Mouse (Mus musculus): Measurements from ENCODE around the gene Ints13. TPM values are rescaled to one million over a fixed set of nuclear protein-coding genes. Genes with fewer than 3 reads are reported as not detected.

The Ints13 gene
- polyA plus RNA-seq, 1 experiment: 89.4 TPM

DNA sequence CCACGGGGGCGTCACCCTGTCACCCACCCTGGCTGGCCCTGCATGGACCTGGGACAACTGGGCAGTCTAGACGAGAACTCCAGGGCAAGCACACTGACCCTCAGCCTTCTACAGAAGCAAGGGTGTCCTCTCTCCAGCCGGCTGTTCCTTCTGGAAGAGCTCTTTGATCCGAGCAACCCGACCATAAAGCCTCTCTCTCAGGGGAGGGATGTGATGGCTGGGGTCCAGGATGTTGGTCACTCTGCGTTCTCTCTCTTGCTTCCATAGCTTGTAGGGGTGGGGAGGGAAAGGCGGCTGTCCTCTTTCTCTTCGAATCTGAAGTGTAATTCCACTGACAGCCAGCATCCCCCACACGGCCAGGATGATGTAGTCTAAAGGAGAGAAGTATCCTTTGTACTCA is 26.0 kb upstream of the Ints13 start:
- 76% methylated on average over 10 of the region's 10 CpGs for WGBS
- Histone ChIP-seq H3K4me1 (ENCODE audit: control insufficient read depth, insufficient read depth, low read length) (no peaks in the 10 kb centered on the region; the same call in 1 of the 2 replicates), H3K27ac (ENCODE audit: control insufficient read depth, insufficient read depth, low read depth, low read length, poor library complexity) (no peak overlapping the region), H3K4me3 (replicated peaks; ENCODE audit: control insufficient read depth, low read depth, low read length) (no peak overlapping the region)
- TF ChIP-seq CTCF (IDR thresholded peaks at IDR 0.05; ENCODE audit: control insufficient read depth, insufficient read depth, low read length): no peak
- no peak for TF ChIP-seq POLR2A (IDR thresholded peaks at IDR 0.05; ENCODE audit: borderline replicate concordance, control insufficient read depth, low read depth, low read length)

DNA sequence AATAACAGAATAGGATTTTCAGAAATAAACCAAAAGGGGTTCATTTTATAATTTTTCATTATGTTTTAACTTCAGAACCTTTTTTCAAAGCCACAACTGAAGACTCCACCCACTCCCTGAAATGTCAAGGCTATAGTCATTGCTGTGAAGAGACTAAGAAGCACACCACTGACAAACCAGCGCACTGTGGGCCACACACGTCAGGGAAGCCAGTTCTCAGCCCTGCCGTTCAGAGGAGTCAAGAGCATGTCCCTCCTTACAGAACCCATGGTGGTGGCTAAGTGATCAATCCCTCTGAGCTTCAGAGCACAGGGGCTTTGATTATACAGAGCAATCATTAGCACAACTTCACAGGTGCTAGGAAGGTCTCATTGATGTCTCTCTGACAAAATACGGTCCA is 25.0 kb upstream of the Ints13 start:
- Histone ChIP-seq H3K27ac (ENCODE audit: control insufficient read depth, insufficient read depth, low read depth, low read length, poor library complexity) (no peak overlapping the region), H3K4me3 (replicated peaks; ENCODE audit: control insufficient read depth, low read depth, low read length) (no peak overlapping the region), H3K4me1 (ENCODE audit: control insufficient read depth, insufficient read depth, low read length) (no peaks in the 10 kb centered on the region; the same call in 1 of the 2 replicates)
- TF ChIP-seq CTCF (IDR thresholded peaks at IDR 0.05; ENCODE audit: control insufficient read depth, insufficient read depth, low read length) (no peak), POLR2A (IDR thresholded peaks at IDR 0.05; ENCODE audit: borderline replicate concordance, control insufficient read depth, low read depth, low read length) (no peak)
- 86% methylated on average over 4 of the region's 4 CpGs for WGBS

GRCm38 (mm10) chr6:146585134-146585533 is 7.5 kb upstream of the Ints13 start:
- TF ChIP-seq POLR2A (IDR thresholded peaks at IDR 0.05; ENCODE audit: borderline replicate concordance, control insufficient read depth, low read depth, low read length) (no peak), CTCF (IDR thresholded peaks at IDR 0.05; ENCODE audit: control insufficient read depth, insufficient read depth, low read length) (no peak)
- no peak overlapping the region for H3K4me3 ChIP-seq (replicated peaks; ENCODE audit: control insufficient read depth, low read depth, low read length)
- 94% methylated on average over 5 of the region's 5 CpGs for whole genome bisulfite sequencing
- peak overlapping the region; percentile 10; the same call in 1 of the 2 replicates for H3K27ac ChIP-seq (ENCODE audit: control insufficient read depth, insufficient read depth, low read depth, low read length, poor library complexity)
- peaks cover 1% of the 10 kb centered on the region; the same call in 1 of the 2 replicates for H3K4me1 ChIP-seq (ENCODE audit: control insufficient read depth, insufficient read depth, low read length)

DNA sequence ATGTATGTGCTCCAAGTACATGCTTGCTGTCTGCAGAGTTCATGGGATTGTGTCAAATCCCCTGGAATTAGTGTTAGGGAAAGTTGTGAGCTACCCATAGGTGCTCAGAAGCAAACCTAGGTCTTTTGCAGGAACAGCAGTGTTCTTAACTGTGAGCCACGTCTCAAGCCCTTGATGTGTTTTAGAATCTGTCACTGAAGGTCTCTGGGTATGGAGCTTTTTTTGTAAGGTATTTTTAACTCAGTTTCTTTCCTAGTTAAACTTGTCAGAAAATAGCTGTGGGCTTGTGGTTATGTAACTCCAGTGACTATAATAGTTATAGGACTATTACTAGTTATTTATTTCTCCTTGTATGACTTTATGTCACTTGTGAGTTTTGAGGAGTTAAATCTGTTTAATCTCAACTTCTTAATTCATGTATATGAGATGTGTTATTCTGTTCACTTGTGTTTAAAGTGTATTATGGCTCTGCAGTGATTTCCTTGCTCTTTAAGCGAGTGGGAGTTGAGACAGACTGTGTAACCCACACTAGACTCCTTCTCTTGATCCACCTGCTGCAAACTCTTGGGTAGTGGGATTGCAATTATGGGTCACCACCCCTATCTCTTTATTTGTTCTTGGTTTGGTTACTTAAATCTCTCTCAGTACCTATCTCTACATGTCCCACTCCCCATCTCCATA is 5.9 kb upstream of the Ints13 start:
- H3K4me1 ChIP-seq (ENCODE audit: control insufficient read depth, insufficient read depth, low read length): peaks cover 1% of the 10 kb centered on the region; the same call in 1 of the 2 replicates
- TF ChIP-seq CTCF (IDR thresholded peaks at IDR 0.05; ENCODE audit: control insufficient read depth, insufficient read depth, low read length) (no peak), POLR2A (IDR thresholded peaks at IDR 0.05; ENCODE audit: borderline replicate concordance, control insufficient read depth, low read depth, low read length) (no peak)
- WGBS: 79% methylated on average over 2 of the region's 2 CpGs

GRCm38 (mm10) chr6:146580381-146580926 is 2.8 kb upstream of the Ints13 start:
- 2% methylated on average over 2 of the region's 2 CpGs for WGBS
- no peak overlapping the region for H3K4me3 ChIP-seq (replicated peaks; ENCODE audit: control insufficient read depth, low read depth, low read length)
- H3K4me1 ChIP-seq (ENCODE audit: control insufficient read depth, insufficient read depth, low read length): peaks cover 1% of the 10 kb centered on the region; the same call in 1 of the 2 replicates
- TF ChIP-seq CTCF (IDR thresholded peaks at IDR 0.05; ENCODE audit: control insufficient read depth, insufficient read depth, low read length): no peak
- no peak for TF ChIP-seq POLR2A (IDR thresholded peaks at IDR 0.05; ENCODE audit: borderline replicate concordance, control insufficient read depth, low read depth, low read length)
- no peak overlapping the region for H3K27ac ChIP-seq (ENCODE audit: control insufficient read depth, insufficient read depth, low read depth, low read length, poor library complexity)

More for the DNA sequence above, 5.9 kb upstream of the Ints13 start:
- no peak overlapping the region for H3K27ac ChIP-seq (ENCODE audit: control insufficient read depth, insufficient read depth, low read depth, low read length, poor library complexity)
- no peak overlapping the region for H3K4me3 ChIP-seq (replicated peaks; ENCODE audit: control insufficient read depth, low read depth, low read length)

- no peak for TF ChIP-seq POLR2A (IDR thresholded peaks at IDR 0.05; ENCODE audit: borderline replicate concordance, control insufficient read depth, low read depth, low read length)
- TF ChIP-seq CTCF (IDR thresholded peaks at IDR 0.05; ENCODE audit: control insufficient read depth, insufficient read depth, low read length): no peak
Measured at GRCm38 (mm10) chr6:146578586-146578985, 951 bp upstream of the Ints13 start.

DNA sequence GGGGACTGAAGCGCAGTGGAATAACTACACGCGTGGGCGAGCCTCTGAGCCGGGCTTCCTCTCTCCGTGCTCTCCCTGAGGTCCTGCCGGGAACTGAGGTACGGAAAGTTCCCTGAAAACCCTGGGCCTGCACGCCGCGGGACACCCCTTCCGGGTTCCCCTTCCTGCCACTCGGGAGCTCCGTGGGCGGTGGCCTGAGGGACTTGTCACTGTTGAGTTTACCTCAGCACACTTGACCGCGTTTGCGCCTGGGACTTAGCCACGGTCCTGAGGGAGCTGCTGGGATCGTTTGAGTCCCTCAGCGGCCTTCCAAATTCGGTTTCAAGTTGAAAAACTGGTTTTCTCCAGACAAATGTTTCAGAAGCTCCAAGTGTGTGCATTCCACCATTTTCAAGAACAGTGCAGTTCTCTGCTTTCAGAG is 486 bp upstream of the Ints13 start:
- Histone ChIP-seq H3K27ac (ENCODE audit: control insufficient read depth, insufficient read depth, low read depth, low read length, poor library complexity) (peak overlapping the region; percentile 98), H3K4me1 (ENCODE audit: control insufficient read depth, insufficient read depth, low read length) (no peaks in the 10 kb centered on the region; the same call in 1 of the 2 replicates), H3K4me3 (replicated peaks; ENCODE audit: control insufficient read depth, low read depth, low read length) (peak overlapping the region; percentile 88)
- TF ChIP-seq CTCF (IDR thresholded peaks at IDR 0.05; ENCODE audit: control insufficient read depth, insufficient read depth, low read length) (no peak), POLR2A (IDR thresholded peaks at IDR 0.05; ENCODE audit: borderline replicate concordance, control insufficient read depth, low read depth, low read length) (no peak)
- WGBS: under 1% methylated on average over 22 of the region's 22 CpGs

More at GRCm38 (mm10) chr6:146578586-146578985, 951 bp upstream of the Ints13 start:
- WGBS: 1% methylated on average over 7 of the region's 7 CpGs
- Histone ChIP-seq H3K27ac (ENCODE audit: control insufficient read depth, insufficient read depth, low read depth, low read length, poor library complexity) (peak overlapping the region; percentile 49; the same call in 1 of the 2 replicates), H3K4me1 (ENCODE audit: control insufficient read depth, insufficient read depth, low read length) (no peaks in the 10 kb centered on the region; the same call in 1 of the 2 replicates), H3K4me3 (replicated peaks; ENCODE audit: control insufficient read depth, low read depth, low read length) (peak overlapping the region; percentile 88)

DNA sequence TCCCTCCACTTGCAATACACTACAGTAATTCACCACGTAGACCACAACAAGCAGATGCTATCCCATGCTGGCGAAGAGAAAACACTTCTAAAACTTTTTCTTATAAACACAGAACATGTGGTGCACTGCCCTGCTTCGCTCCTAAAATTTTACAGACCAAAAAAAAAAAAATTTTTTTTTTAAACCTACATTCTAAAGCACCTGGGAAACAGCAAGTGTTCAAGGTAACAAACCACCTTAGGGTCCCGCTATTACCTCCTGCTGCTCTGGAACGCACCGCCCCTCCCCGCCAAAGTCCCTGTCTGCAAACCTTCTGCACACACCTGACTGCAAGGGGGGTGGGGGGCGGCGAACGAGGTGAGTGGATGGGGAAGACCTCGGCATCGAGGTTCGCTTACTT is 732 bp downstream of the Ints13 start, which contains the start of gene Fgfr1op2:
TSS of gene Fgfr1op2 (plus strand) at position 301 of the 400 bp plus-strand sequence.
- Histone ChIP-seq H3K4me3 (replicated peaks; ENCODE audit: control insufficient read depth, low read depth, low read length) (peak within 1 kb of the TSS; percentile 88), H3K27ac (ENCODE audit: control insufficient read depth, insufficient read depth, low read depth, low read length, poor library complexity) (peak within 1 kb of the TSS; percentile 98), H3K4me1 (ENCODE audit: control insufficient read depth, insufficient read depth, low read length) (no peaks in the 10 kb centered on the region; the same call in 1 of the 2 replicates)
- TF ChIP-seq POLR2A (IDR thresholded peaks at IDR 0.05; ENCODE audit: borderline replicate concordance, control insufficient read depth, low read depth, low read length) (no peak), CTCF (IDR thresholded peaks at IDR 0.05; ENCODE audit: control insufficient read depth, insufficient read depth, low read length) (no peak)
- WGBS: under 1% methylated on average over 13 of the region's 13 CpGs

Data from bone marrow, adult 2 months (tissue).